Mouse (Mus musculus) bone marrow macrophage, adult 2 months (primary cell): ENCODE results near the gene Hoxc5.

Experiments
- CTCF ChIP-seq: IDR thresholded peaks from 2 replicates; pipeline ENCODE4 v1.5.1; 2012; ENCODE audit warnings: low read depth, mild to moderate bottlenecking, low read length, moderate library complexity
- POLR2A ChIP-seq: IDR thresholded peaks from 2 replicates; pipeline ENCODE4 v1.6.1; 2012; ENCODE audit warnings: mild to moderate bottlenecking, low read depth, low read length, borderline replicate concordance

GRCm38 (mm10) chr15:102992863-102993262 is 25.6 kb downstream of the Hoxc5 start:
- TF ChIP-seq CTCF (no peak), POLR2A (no peak)
